Mouse (Mus musculus): ENCODE data around the gene Apbb1ip.

Apbb1ip gene

DNA sequence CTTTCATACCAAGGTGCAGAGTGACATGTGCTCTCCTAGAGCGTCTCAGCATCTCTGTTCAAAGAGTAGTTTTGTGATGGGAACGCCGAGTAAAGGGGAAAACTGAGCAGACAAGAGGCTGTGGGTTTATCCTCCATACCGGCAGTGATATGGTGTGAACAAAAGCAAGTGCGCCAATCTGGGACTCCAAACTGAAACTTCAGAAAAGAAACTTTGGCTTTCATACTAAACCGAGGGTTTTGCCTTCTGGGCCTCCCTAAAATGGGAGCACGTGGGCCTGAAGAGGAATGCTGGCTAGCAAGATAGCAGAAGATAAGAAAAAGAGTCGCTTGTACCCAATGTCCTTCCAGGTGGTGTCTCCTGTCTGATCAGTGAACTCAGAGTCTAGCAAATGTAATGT lies 1.3 kb downstream of the Apbb1ip start:
- in situ Hi-C loops (cut with MboI): no loop called here

- in situ Hi-C loops (cut with MboI): no loop called here
Measured at GRCm38 (mm10) chr2:22775681-22776080, 1.8 kb downstream of the Apbb1ip start.

GRCm38 (mm10) chr2:22776568-22777230 lies 2.8 kb downstream of the Apbb1ip start:
- in situ Hi-C loops (cut with MboI): no loop called here

- in situ Hi-C loops (cut with MboI): no loop called here
Measured at GRCm38 (mm10) chr2:22777757-22778156, 3.9 kb downstream of the Apbb1ip start.

- in situ Hi-C loops (cut with MboI): no loop called here
Measured at GRCm38 (mm10) chr2:22780884-22781283, 7.0 kb downstream of the Apbb1ip start.

DNA sequence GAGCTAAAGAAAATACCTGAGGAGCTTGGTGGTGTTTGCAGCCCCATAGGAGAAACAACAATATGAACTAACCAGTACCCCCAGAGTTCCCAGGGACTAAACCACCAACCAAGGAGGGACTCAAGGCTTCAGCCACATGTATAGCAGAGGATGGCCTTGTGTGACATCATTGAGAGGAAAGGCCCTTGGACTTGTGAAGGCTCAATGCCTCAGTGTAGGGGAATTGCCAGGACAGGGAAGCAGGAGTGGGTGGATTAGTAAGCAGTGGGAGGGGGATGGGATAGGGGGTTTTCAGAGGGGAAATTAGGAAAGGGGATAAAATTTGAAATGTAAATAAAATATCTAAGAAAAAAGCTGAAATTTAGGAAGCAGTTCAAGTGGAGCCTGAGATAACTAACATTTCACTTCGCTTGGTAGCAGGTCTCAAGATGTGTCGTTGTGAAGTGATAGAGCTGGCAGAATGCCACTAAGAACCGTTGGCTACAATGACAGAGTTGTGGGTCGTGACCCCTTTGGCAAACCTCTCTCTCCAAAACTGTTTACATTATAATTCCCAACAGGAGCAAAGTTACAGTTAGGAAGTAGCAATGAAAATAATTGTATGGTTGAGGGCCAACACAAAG lies 7.6 kb downstream of the Apbb1ip start:
- in situ Hi-C loops (cut with MboI): no loop called here

DNA sequence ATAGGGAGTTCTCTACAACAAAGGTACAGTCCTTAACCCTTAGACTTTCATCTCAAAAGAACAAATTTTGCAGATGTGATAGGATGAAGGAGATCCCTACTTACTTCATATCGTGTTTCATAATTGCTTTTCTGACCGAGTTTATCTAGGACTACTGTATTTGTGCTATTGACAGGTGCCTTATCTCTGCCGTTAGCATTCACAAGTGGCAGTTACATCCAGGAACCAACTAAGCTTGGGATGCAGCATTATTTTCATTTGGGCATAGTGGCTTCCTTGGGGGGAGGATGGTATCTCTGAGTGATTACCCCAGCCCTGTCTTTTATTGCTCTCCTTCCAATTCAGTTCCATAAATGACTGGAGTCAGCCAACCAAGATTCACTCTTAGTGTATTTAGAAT lies 8.2 kb downstream of the Apbb1ip start:
- in situ Hi-C loops (cut with MboI): no loop called here

GRCm38 (mm10) chr2:22783137-22783638 lies 9.3 kb downstream of the Apbb1ip start:
- in situ Hi-C loops (cut with MboI): no loop called here

DNA sequence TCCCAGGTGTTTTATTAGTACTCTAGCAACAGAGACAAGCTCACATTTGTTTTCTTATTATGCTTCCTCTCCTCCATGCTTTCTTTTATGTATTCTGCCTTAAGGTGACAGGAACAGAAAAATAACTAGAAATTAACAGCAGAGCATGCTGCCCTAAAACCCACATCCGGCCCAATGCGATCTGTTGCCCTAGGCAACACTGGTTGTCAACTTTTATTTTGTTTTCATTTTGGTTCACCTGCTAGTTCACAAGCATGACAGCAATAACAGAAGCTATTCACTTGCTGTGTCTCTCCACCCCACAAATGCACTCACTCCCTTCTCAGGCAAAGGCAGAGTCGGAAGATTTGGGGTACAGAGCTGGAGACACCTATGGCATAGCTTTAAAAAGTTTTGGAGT lies 10.3 kb downstream of the Apbb1ip start:
- in situ Hi-C loops (cut with MboI): no loop called here

DNA sequence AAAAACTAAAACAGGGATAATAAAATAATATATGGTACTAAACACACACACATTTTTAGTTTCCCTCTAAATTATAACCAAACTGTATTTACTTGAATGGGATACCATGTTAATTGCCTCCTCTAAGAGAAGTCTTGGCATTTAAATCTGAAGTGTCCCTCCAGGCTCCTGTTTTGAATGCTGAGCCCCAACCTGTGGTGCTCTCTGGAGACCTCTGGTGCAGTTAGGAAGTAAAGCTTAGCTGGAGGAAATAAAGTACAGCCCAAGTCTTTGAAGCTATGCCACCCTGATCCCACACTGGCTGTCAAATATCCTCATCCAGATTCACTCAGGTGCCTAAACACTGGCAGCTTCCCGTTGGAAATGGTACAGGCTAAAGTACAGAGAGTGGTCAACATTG lies 10.9 kb downstream of the Apbb1ip start:
- in situ Hi-C loops (cut with MboI): no loop called here

GRCm38 (mm10) chr2:22788658-22789057 lies 14.8 kb downstream of the Apbb1ip start:
- in situ Hi-C loops (cut with MboI): no loop called here

DNA sequence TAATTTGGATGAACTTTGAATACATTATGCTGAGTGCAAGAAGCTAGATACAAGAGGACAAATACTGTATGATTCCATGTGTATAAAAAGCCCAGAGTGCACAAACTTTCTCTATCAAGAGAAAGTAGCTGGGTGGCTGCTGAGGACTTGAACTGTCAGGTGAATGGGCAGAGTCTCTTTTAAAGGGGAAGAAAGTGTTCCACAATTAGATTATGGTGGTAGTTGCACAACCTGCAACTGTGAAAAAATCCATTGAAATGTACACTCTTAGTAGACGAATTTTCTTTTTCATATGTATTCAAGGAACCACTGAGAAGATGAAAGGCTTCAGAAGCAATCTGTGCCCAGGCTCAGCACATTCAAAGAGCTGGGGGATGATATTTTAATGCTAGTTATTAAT lies 15.7 kb downstream of the Apbb1ip start:
- in situ Hi-C loops (cut with MboI): no loop called here

DNA sequence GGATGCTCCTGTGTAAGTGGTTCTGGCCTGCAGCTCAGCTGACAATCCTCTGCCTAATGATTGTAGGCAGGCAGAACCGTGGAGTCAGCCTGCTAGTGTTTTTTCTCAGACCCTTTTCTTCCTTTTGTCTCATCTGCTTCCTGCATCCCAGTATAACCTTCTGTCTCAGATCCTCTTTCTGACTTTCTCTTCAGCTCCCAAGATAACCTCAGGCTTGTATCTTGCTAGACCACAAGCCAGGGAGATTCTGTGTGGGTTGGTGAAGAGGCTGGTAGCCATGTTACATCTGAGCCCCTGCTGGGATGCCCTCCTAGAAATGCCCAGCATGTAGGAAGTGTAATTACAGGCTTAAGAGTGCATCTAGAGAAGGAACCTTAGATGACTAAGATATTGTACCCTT lies 16.5 kb downstream of the Apbb1ip start:
- in situ Hi-C loops (cut with MboI): no loop called here

DNA sequence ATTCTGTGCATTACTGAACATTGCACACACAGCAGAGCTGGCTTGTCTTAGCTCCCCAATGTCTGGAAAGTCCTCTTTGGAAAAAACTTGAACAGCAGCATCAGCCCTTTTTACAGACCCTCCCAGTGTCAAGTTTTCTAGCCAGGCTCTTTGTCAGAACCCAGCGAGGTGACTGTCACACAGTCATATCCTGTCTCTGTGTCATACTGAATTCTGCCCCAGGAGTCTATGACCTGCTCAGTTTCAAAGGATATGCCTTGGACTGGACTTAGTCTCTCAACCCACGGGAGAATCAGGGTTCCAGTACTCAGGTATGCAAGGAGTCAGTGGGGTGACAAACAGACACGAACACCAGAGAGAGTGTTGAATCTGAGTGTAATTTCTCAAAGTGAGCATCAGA lies 21.2 kb downstream of the Apbb1ip start:
- in situ Hi-C loops (cut with MboI): no loop called here

DNA sequence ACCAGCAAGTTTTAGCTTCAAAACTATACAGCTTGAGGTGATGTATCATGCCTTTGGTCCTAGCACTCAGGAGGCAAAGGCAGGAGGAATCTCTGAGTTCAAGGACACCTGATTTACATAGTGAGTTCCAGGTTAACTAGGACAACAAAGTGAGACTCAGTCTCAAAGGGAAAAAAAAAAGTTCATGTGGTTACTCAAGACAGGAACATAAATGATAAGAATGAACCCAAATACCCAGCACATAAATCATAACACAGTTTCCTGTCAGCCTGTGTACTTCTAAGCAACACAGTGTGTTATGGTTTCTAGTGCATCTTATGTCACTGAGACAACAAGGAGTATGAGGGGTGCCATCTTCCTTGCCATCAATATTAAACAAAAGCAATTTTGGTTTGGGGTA lies 22.6 kb downstream of the Apbb1ip start:
- in situ Hi-C loops (cut with MboI): no loop called here

GRCm38 (mm10) chr2:22799430-22800041 lies 25.6 kb downstream of the Apbb1ip start:
- in situ Hi-C loops (cut with MboI): no loop called here

- in situ Hi-C loops (cut with MboI): loop anchor here (5.0 kb wide), 1 partner anchor 38 kb away; no protein-coding TSS in a partner anchor
Measured at GRCm38 (mm10) chr2:22805589-22805988, 31.7 kb downstream of the Apbb1ip start.

DNA sequence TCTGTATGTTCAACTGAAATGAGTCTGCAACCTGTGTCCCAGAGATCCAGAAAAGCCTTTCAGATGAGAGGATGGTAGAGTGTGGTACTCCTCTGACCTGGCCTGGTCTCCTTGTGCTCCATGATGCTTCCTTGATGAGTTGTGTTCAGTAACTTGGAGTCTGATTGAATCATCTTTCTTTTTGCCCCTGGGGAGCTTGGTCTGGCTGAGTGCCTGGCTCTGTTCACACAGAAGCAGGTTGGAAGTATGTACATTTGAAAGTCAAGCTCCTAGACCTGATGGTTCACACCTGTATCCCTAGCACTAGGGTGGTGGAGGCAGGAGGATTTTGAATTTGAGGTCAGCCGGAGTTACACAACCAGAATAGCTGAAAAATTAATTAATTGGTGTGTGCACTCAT lies 32.7 kb downstream of the Apbb1ip start:
- in situ Hi-C loops (cut with MboI): loop anchor here (5.0 kb wide), 1 partner anchor 39 kb away; no protein-coding TSS in a partner anchor

DNA sequence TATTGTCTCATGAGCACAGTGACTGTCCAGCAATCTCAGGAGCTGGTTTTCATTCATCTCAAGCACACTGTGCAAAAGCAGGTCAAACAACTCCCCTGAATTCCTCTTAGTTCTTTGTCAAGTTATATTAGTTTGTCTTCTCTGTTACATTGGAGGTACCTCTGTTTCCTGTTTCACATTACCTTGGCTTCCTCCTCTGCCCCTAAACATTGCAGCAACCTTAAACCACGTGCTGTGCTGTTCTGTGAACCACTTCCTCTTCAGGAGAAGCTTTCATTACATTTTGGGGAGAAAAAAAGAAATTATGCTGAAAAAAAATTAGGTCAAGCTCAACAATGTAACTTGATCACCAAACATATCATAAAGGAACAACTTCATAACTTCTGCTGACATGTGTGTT lies 33.4 kb downstream of the Apbb1ip start:
- in situ Hi-C loops (cut with MboI): loop anchor here (5.0 kb wide), 1 partner anchor 40 kb away; no protein-coding TSS in a partner anchor

GRCm38 (mm10) chr2:22810851-22811250 lies 37.0 kb downstream of the Apbb1ip start:
- in situ Hi-C loops (cut with MboI): no loop called here

- in situ Hi-C loops (cut with MboI): no loop called here
Measured at GRCm38 (mm10) chr2:22811466-22811865, 37.6 kb downstream of the Apbb1ip start.

GRCm38 (mm10) chr2:22813921-22814320 lies 40.0 kb downstream of the Apbb1ip start:
- in situ Hi-C loops (cut with MboI): no loop called here

- in situ Hi-C loops (cut with MboI): no loop called here
Measured at GRCm38 (mm10) chr2:22815674-22816073, 41.8 kb downstream of the Apbb1ip start.

Measured in mature B cell (primary cell).